Mouse (Mus musculus): ENCODE results near the gene Zfp777. TPM values are rescaled to one million over a fixed set of nuclear protein-coding genes. Genes with fewer than 3 reads are reported as not detected.

The Zfp777 gene
- polyA plus RNA-seq, 1 experiment from 2014 or later: 8.7 TPM

- no peaks in the 10 kb centered on the region for H3K9me3 ChIP-seq (ENCODE audit: low read depth, low read length)
- H3K4me1 ChIP-seq (ENCODE audit: insufficient read depth): no peaks in the 10 kb centered on the region
- no peak overlapping the region for H3K27ac ChIP-seq (ENCODE audit: low read depth)
- peak overlapping the region; percentile 61 for H3K4me2 ChIP-seq
- peak; percentile 80 for TF ChIP-seq CTCF (IDR thresholded peaks at IDR 0.05; ENCODE audit: low read depth)
- ATAC-seq (ENCODE audit: insufficient read depth) (peak; percentile 92), DNase-seq (peak; percentile 83)
- H3K27me3 ChIP-seq (ENCODE audit: insufficient read depth, low read length): no peaks in the 10 kb centered on the region
- peaks cover 2% of the 10 kb centered on the region; the same call in 1 of the 2 replicates for H3K36me3 ChIP-seq (ENCODE audit: insufficient read depth)
- WGBS: under 1% methylated on average over 22 of the region's 24 CpGs
- H3K4me3 ChIP-seq (ENCODE audit: low read depth, low read length): peak overlapping the region; percentile 30
- peak overlapping the region; percentile 35 for H3K9ac ChIP-seq
Measured at GRCm38 (mm10) chr6:48016090-48016521, 32.6 kb downstream of the Zfp777 start.

DNA sequence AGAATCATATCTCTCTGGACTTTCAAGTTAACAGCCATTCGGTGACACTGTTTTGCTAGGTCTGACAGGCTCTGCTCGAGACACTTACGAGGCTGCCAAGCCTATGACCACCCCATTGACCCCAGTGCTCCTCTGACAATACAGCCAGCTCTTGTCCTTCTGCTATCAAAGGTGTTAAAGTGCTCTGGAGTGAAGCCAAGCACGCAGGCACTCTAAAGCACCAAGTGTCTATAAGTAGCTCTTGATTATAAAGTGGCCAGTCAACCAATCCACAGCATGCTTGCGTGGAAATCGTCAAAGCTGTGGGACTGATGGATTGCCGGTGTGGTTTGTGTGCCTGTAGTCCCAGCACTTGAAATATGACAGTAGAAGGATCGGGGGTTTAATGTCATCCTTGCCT is 38.0 kb downstream of the Zfp777 start:
- no peak overlapping the region for H3K9ac ChIP-seq
- no peaks in the 10 kb centered on the region for H3K27me3 ChIP-seq (ENCODE audit: insufficient read depth, low read length)
- 10% methylated on average over 8 of the region's 8 CpGs for WGBS
- H3K27ac ChIP-seq (ENCODE audit: low read depth): no peak overlapping the region
- TF ChIP-seq CTCF (IDR thresholded peaks at IDR 0.05; ENCODE audit: low read depth): no peak
- no peaks in the 10 kb centered on the region for H3K9me3 ChIP-seq (ENCODE audit: low read depth, low read length)
- no peak overlapping the region for H3K4me3 ChIP-seq (ENCODE audit: low read depth, low read length)
- H3K4me2 ChIP-seq: no peak overlapping the region
- DNase-seq (peak; percentile 72), ATAC-seq (ENCODE audit: insufficient read depth) (peak; percentile 82)
- no peaks in the 10 kb centered on the region for H3K36me3 ChIP-seq (ENCODE audit: insufficient read depth)
- no peaks in the 10 kb centered on the region for H3K4me1 ChIP-seq (ENCODE audit: insufficient read depth)

DNA sequence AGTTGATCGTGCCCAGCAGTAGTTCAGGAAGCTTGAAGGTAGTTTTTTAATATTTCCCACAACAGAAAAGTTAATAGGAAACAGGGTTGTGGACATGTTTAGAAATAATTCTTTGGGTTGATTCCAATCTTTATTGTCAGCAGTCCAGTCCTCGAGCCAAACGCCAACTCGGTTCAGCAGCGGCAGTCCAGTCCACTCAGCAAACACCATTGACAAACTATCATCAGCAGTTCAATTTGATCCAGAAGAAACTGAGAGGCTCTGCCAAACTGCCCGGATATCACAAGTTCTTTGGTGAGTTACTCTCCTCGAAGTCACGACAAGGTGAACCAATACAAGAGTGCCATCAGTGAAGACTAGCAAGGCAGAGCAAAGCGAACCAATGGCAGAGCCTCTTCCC is 53.0 kb downstream of the Zfp777 start:
- Histone ChIP-seq H3K9ac (no peak overlapping the region), H3K36me3 (ENCODE audit: insufficient read depth) (no peaks in the 10 kb centered on the region), H3K27me3 (ENCODE audit: insufficient read depth, low read length) (no peaks in the 10 kb centered on the region), H3K4me2 (no peak overlapping the region), H3K4me1 (ENCODE audit: insufficient read depth) (no peaks in the 10 kb centered on the region), H3K9me3 (ENCODE audit: low read depth, low read length) (no peaks in the 10 kb centered on the region), H3K4me3 (ENCODE audit: low read depth, low read length) (no peak overlapping the region), H3K27ac (ENCODE audit: low read depth) (no peak overlapping the region)
- WGBS: 75% methylated on average over 9 of the region's 9 CpGs
- no peak for TF ChIP-seq CTCF (IDR thresholded peaks at IDR 0.05; ENCODE audit: low read depth)
- no peak for ATAC-seq (ENCODE audit: insufficient read depth)
- peak; percentile 23 for DNase-seq

- ATAC-seq (ENCODE audit: insufficient read depth) (no peak), DNase-seq (no peak)
- Histone ChIP-seq H3K4me2 (no peak overlapping the region), H3K4me3 (ENCODE audit: low read depth, low read length) (no peak overlapping the region), H3K27me3 (ENCODE audit: insufficient read depth, low read length) (no peaks in the 10 kb centered on the region), H3K27ac (ENCODE audit: low read depth) (no peak overlapping the region), H3K36me3 (ENCODE audit: insufficient read depth) (no peaks in the 10 kb centered on the region), H3K9ac (no peak overlapping the region), H3K4me1 (ENCODE audit: insufficient read depth) (no peaks in the 10 kb centered on the region), H3K9me3 (ENCODE audit: low read depth, low read length) (no peaks in the 10 kb centered on the region)
- 13% methylated on average over 2 of the region's 2 CpGs for WGBS
- no peak for TF ChIP-seq CTCF (IDR thresholded peaks at IDR 0.05; ENCODE audit: low read depth)
Measured at GRCm38 (mm10) chr6:47983936-47984335, 64.8 kb downstream of the Zfp777 start.

- TF ChIP-seq CTCF (IDR thresholded peaks at IDR 0.05; ENCODE audit: low read depth): peak; percentile 69
- H3K9me3 ChIP-seq (ENCODE audit: low read depth, low read length): no peaks in the 10 kb centered on the region
- no peak overlapping the region for H3K27ac ChIP-seq (ENCODE audit: low read depth)
- ATAC-seq (ENCODE audit: insufficient read depth): peak; percentile 95
- WGBS: 14% methylated on average over 6 of the region's 6 CpGs
- DNase-seq: peak; percentile 84
- no peak overlapping the region for H3K4me2 ChIP-seq
- H3K36me3 ChIP-seq (ENCODE audit: insufficient read depth): no peaks in the 10 kb centered on the region
- no peaks in the 10 kb centered on the region for H3K27me3 ChIP-seq (ENCODE audit: insufficient read depth, low read length)
- H3K4me1 ChIP-seq (ENCODE audit: insufficient read depth): no peaks in the 10 kb centered on the region
- H3K9ac ChIP-seq: no peak overlapping the region
- H3K4me3 ChIP-seq (ENCODE audit: low read depth, low read length): no peak overlapping the region
Measured at GRCm38 (mm10) chr6:47978897-47979368, 69.8 kb downstream of the Zfp777 start.

DNA sequence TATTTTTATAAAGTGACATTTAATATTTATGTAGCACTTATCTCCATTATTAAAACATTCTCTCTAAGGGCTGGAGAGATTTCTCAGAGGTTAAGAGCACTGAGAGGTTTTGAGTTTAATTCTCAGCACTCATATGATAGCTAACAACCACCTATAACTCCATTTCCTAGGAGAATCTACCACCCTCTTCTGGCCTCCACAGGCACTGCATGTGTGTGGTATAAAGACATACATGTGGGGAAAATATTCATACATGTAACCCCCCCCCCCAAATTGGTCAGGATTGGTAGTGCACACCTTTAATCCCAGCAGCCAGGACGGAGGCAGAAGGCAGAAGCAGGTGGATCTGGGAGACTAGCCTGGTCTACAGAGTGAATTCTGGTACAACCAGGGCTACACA is 74.1 kb downstream of the Zfp777 start:
- peak; percentile 12 for DNase-seq
- Histone ChIP-seq H3K36me3 (ENCODE audit: insufficient read depth) (no peaks in the 10 kb centered on the region), H3K27ac (ENCODE audit: low read depth) (no peak overlapping the region), H3K4me1 (ENCODE audit: insufficient read depth) (no peaks in the 10 kb centered on the region), H3K27me3 (ENCODE audit: insufficient read depth, low read length) (no peaks in the 10 kb centered on the region), H3K4me3 (ENCODE audit: low read depth, low read length) (no peak overlapping the region), H3K9ac (no peak overlapping the region), H3K4me2 (no peak overlapping the region), H3K9me3 (ENCODE audit: low read depth, low read length) (no peaks in the 10 kb centered on the region)
- TF ChIP-seq CTCF (IDR thresholded peaks at IDR 0.05; ENCODE audit: low read depth): peak; percentile 26
- 61% methylated on average over 1 of the region's 1 CpGs for WGBS
- ATAC-seq (ENCODE audit: insufficient read depth): no peak

Small RNA genes within 50 kb of the gene (microRNA-seq; reads per million reads assigned to microRNA genes)
- gene Gm24563 (ENCODE audit: borderline number of aligned reads): not detected

Other genes starting within 250 kb of the Zfp777 start
- 372 and 376 TPM in 2 replicates for gene Pdia4, start 235.5 kb downstream of the Zfp777 start, polyA plus RNA-seq (2014; fragmentation: Nextera tagmentation; extraction: Ambion mirVana)
- 4.3 and 5.4 TPM in 2 replicates for gene Zfp786, start 218.0 kb downstream of the Zfp777 start, polyA plus RNA-seq (2014; fragmentation: Nextera tagmentation; extraction: Ambion mirVana)
- gene Zfp398, start 213.2 kb downstream of the Zfp777 start, polyA plus RNA-seq (2014; fragmentation: Nextera tagmentation; extraction: Ambion mirVana): 8.8 and 10.6 TPM in 2 replicates
- 15.6 and 17.4 TPM in 2 replicates for gene Zfp282, start 171.7 kb downstream of the Zfp777 start, polyA plus RNA-seq (2014; fragmentation: Nextera tagmentation; extraction: Ambion mirVana)
- 14.9 and 16.2 TPM in 2 replicates for gene Zfp212, start 128.4 kb downstream of the Zfp777 start, polyA plus RNA-seq (2014; fragmentation: Nextera tagmentation; extraction: Ambion mirVana)
- 8.4 and 8.6 TPM in 2 replicates for gene Zfp956, start 95.5 kb downstream of the Zfp777 start, polyA plus RNA-seq (2014; fragmentation: Nextera tagmentation; extraction: Ambion mirVana)
- gene Zfp746, start 37.7 kb upstream of the Zfp777 start, polyA plus RNA-seq (2014; fragmentation: Nextera tagmentation; extraction: Ambion mirVana): 27.3 and 30.1 TPM in 2 replicates